ENCODE assay signal across 10 mouse cellular contexts in genomic region chr7:67598050-67598449, GRCm38 (mm10). TPM values are rescaled to one million over a fixed set of nuclear protein-coding genes. Genes with fewer than 3 reads are reported as not detected.
DNase-seq lines count a peak whose midpoint lies in the region; ATAC-seq and TF ChIP-seq lines count a peak whose summit lies in the region.
"Had no signal": no experiment of that assay in that cellular context is flagged by ENCODE, and none has a peak within 500 bp of the region (broad histone marks: within the 10 kb centered on the region; RNA-seq: fewer than 3 reads in every experiment).

No protein-coding gene starts in this region.

- 39% methylated on average over 3 of the region's 3 CpGs for WGBS in forebrain, embryonic 14.5 days
- WGBS in forebrain, embryonic 15.5 days = 51% methylated on average over 3 of the region's 3 CpGs
- WGBS in embryonic facial prominence, embryonic 12.5 days = 45% methylated on average over 3 of the region's 3 CpGs
- WGBS in thymus, adult 2 months = 94% methylated on average over 3 of the region's 3 CpGs

- no peaks in the 10 kb centered on the region for H3K36me3 ChIP-seq in forebrain, embryonic 14.5 days (ENCODE audit: control insufficient read depth, insufficient read depth, low read length)
- no peaks in the 10 kb centered on the region for H3K36me3 ChIP-seq in forebrain, embryonic 15.5 days
- H3K36me3 ChIP-seq in embryonic facial prominence, embryonic 12.5 days = no peaks in the 10 kb centered on the region
- no peaks in the 10 kb centered on the region for H3K36me3 ChIP-seq in thymus, adult 2 months (ENCODE audit: control insufficient read depth, insufficient read depth, low read length)

- no peak overlapping the region for H3K4me3 ChIP-seq in forebrain, embryonic 14.5 days (ENCODE audit: low read depth, low read length)
- no peak overlapping the region for H3K4me3 ChIP-seq in forebrain, embryonic 15.5 days
- H3K4me3 ChIP-seq in embryonic facial prominence, embryonic 12.5 days = no peak overlapping the region
- H3K4me3 ChIP-seq in thymus, adult 2 months (ENCODE audit: control insufficient read depth, insufficient read depth, low read length) = no peak overlapping the region
- H3K4me3 ChIP-seq: megakaryocyte, embryonic 14.5 days had no signal

- DNase-seq in forebrain, embryonic 14.5 days (ENCODE audit: low spot score) = peak; percentile 76
- DNase-seq in heart, postnatal 10 days = peak; percentile 65 to 73
- DNase-seq in left cerebral cortex, postnatal 36 days (ENCODE audit: low spot score in 2 of 2) = peak; percentile 65 to 72
- DNase-seq in yolk sac, embryonic 10.5 days (ENCODE audit: low spot score) = no peak
- DNase-seq in thymus, adult 2 months = no peak

- H3K9me3 ChIP-seq in forebrain, embryonic 14.5 days (replicated peaks; ENCODE audit: control insufficient read depth, low read length) = no peaks in the 10 kb centered on the region
- H3K9me3 ChIP-seq in forebrain, embryonic 15.5 days = no peaks in the 10 kb centered on the region
- H3K9me3 ChIP-seq in embryonic facial prominence, embryonic 12.5 days = no peaks in the 10 kb centered on the region
- H3K9me3 ChIP-seq: megakaryocyte, embryonic 14.5 days had no signal

- H3K27me3 ChIP-seq in forebrain, embryonic 14.5 days (replicated peaks; ENCODE audit: control insufficient read depth, insufficient read depth, low read length) = peaks cover 6% of the 10 kb centered on the region; the same call in 1 of the 2 replicates
- peaks cover 7% of the 10 kb centered on the region; the same call in 1 of the 2 replicates for H3K27me3 ChIP-seq in forebrain, embryonic 15.5 days
- no peaks in the 10 kb centered on the region for H3K27me3 ChIP-seq in embryonic facial prominence, embryonic 12.5 days
- H3K27me3 ChIP-seq in thymus, adult 2 months (ENCODE audit: control insufficient read depth, insufficient read depth, low read length) = no peaks in the 10 kb centered on the region
- H3K27me3 ChIP-seq: CH12.LX; megakaryocyte, embryonic 14.5 days had no signal

- TF ChIP-seq POLR2A in thymus, adult 2 months (IDR thresholded peaks at IDR 0.05; ENCODE audit: control insufficient read depth, extremely low read depth, insufficient read depth, low read length, poor library complexity) = no peak

- ATAC-seq in forebrain, embryonic 14.5 days = no peak
- no peak for ATAC-seq in forebrain, embryonic 15.5 days (replicated peaks)
- no peak for ATAC-seq in embryonic facial prominence, embryonic 12.5 days (ENCODE audit: insufficient number of reproducible peaks, insufficient read depth, low FRiP score, low TSS enrichment)
- no peak for ATAC-seq in erythroid progenitor cell, adult 5-6 weeks (replicated peaks; ENCODE audit: low FRiP score, poor library complexity, severe bottlenecking)

- H3K4me2 ChIP-seq in forebrain, embryonic 14.5 days (ENCODE audit: low read length) = no peak overlapping the region
- no peak overlapping the region for H3K4me2 ChIP-seq in forebrain, embryonic 15.5 days (replicated peaks)
- H3K4me2 ChIP-seq in embryonic facial prominence, embryonic 12.5 days (replicated peaks) = no peak overlapping the region

- intact Hi-C loops in heart, postnatal 10 days (cut with DNase I) = no loop called here
- intact Hi-C loops in left cerebral cortex, postnatal 36 days (cut with DNase I) = no loop called here

- no peaks in the 10 kb centered on the region for H3K4me1 ChIP-seq in forebrain, embryonic 14.5 days (ENCODE audit: control insufficient read depth, insufficient read depth, low read length)
- H3K4me1 ChIP-seq in forebrain, embryonic 15.5 days = no peaks in the 10 kb centered on the region; the same call in 1 of the 2 replicates
- H3K4me1 ChIP-seq in embryonic facial prominence, embryonic 12.5 days = 0 out of 2 replicates have a peak, but pooled peaks cover 9% of the 10 kb centered on the region
- H3K4me1 ChIP-seq in thymus, adult 2 months (replicated peaks; ENCODE audit: control insufficient read depth, insufficient read depth, low read length) = no peaks in the 10 kb centered on the region

- H3K27ac ChIP-seq in forebrain, embryonic 14.5 days (ENCODE audit: low read depth, low read length) = no peak overlapping the region
- H3K27ac ChIP-seq in forebrain, embryonic 15.5 days (replicated peaks) = no peak overlapping the region
- H3K27ac ChIP-seq in embryonic facial prominence, embryonic 12.5 days = 0 out of 2 replicates have a peak overlapping the region, but pooled peaks have one; percentile 41
- H3K27ac ChIP-seq in thymus, adult 2 months (ENCODE audit: control insufficient read depth, insufficient read depth, low read length) = no peak overlapping the region

- no peak for TF ChIP-seq CTCF in thymus, adult 2 months (IDR thresholded peaks at IDR 0.05; ENCODE audit: borderline replicate concordance, control insufficient read depth, extremely low read depth, insufficient read depth, low read length, poor library complexity)

- H3K9ac ChIP-seq in forebrain, embryonic 14.5 days (ENCODE audit: low read length) = no peak overlapping the region
- H3K9ac ChIP-seq in forebrain, embryonic 15.5 days (replicated peaks) = no peak overlapping the region
- no peak overlapping the region for H3K9ac ChIP-seq in embryonic facial prominence, embryonic 12.5 days

RNA-seq across cellular contexts. Expression of gene Lrrc28, which starts 47.0 kb away (rescaled TPM):
- polyA plus RNA-seq in forebrain, embryonic 14.5 days (2014; fragmentation: Nextera tagmentation; extraction: Ambion mirVana) = 40.2 and 40.5 TPM in 2 replicates
- 29.2 and 31.0 TPM in 2 replicates for polyA plus RNA-seq in forebrain, embryonic 15.5 days (2015; fragmentation: Nextera tagmentation; extraction: Ambion mirVana)
- polyA plus RNA-seq in embryonic facial prominence, embryonic 12.5 days (2016; fragmentation: Nextera tagmentation; extraction: Ambion mirVana) = 26.0 and 26.3 TPM in 2 replicates
- 10 to 100 TPM; 19.4 to 20.3 TPM for total RNA-seq in heart, postnatal 10 days (2021)
- total RNA-seq in left cerebral cortex, postnatal 36 days (2021) = 10 to 100 TPM; 30.5 to 36.8 TPM
- 39.2 and 39.4 TPM in 2 replicates for polyA plus RNA-seq in thymus, adult 2 months (2012; rRNA removed)
- 11.2 and 13.4 TPM in 2 replicates for total RNA-seq in erythroid progenitor cell, adult 5-6 weeks (2015; ENCODE audit: low replicate concordance)
- 7.3 and 9.6 TPM in 2 replicates for total RNA-seq in erythroid progenitor cell, adult 5-6 weeks (2017; ENCODE audit: low replicate concordance)

RNA-seq across cellular contexts. Expression of gene Ttc23, which starts 49.2 kb away (rescaled TPM):
- polyA plus RNA-seq in forebrain, embryonic 14.5 days (2014; fragmentation: Nextera tagmentation; extraction: Ambion mirVana) = 14.5 and 14.7 TPM in 2 replicates
- 8.9 and 9.4 TPM in 2 replicates for polyA plus RNA-seq in forebrain, embryonic 15.5 days (2015; fragmentation: Nextera tagmentation; extraction: Ambion mirVana)
- polyA plus RNA-seq in embryonic facial prominence, embryonic 12.5 days (2016; fragmentation: Nextera tagmentation; extraction: Ambion mirVana) = 50.9 and 54.4 TPM in 2 replicates
- 10 to 100 TPM; 29.4 to 32.9 TPM for total RNA-seq in heart, postnatal 10 days (2021)
- total RNA-seq in left cerebral cortex, postnatal 36 days (2021) = 1 to 10 TPM; 5.8 to 7.0 TPM
- 2.9 and 4.5 TPM in 2 replicates for polyA plus RNA-seq in thymus, adult 2 months (2012; rRNA removed)
- 14.1 TPM in 1 of 2 replicates, not detected in the other for total RNA-seq in erythroid progenitor cell, adult 5-6 weeks (2015; ENCODE audit: low replicate concordance)
- 0.77 TPM in 1 of 2 replicates, not detected in the other for total RNA-seq in erythroid progenitor cell, adult 5-6 weeks (2017; ENCODE audit: low replicate concordance)

Comparison
In these comparisons a context has a peak if more than half of its experiments do, and no peak if none do; other contexts are left out.
1. DNase-seq: peak in forebrain, embryonic 14.5 days (single experiment), heart, postnatal 10 days (2 of 2) and left cerebral cortex, postnatal 36 days (2 of 2); none in yolk sac, embryonic 10.5 days (single experiment) and thymus, adult 2 months (single experiment).